Mouse (Mus musculus): ENCODE measurements around the gene Abhd17c.
A peak's percentile ranks its signal among the peaks of the same experiment; 100 is the strongest.

The Abhd17c gene

DNA sequence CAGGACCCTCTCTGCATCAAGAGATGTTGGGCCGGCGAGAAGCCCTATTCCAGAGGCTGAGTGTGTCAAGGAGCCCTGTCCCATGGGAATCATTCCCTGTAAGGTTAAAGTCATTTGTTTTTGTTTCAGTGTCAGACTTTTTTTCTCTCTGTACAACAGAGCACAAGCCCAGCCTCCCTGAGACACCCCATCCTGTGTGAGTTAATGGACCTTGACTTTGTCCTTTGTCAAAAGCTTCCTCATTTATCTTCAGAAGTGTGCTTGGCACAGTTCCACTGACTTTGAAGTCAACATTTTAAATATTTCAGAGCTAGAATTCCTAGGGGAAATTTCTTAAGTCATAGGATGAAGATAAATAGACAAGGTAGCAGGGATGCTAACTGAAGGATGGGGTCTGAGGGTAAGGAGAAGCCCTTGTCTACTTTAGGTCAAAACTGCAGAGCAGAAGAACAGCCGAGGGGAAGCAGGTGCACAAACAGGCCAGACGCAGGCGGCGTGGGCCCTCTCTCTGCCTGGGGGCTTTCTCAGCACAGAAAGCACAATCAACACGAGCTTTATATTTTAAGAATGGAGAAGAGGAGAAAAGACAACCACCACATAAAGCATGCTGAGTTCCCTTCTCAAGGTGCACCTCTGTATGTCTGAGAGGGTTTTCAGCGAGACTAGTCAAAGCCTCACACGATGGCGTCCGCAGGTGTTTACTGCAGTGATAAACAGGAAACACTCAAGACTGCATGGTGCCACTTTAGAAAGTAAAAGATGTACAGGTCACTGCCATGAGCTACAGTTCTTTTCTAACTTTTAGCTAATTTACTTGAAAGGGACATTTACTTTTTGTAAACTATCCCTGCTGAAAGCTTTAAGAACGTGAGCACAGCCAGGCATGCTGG, 32.2 kb downstream of the Abhd17c start:
- DNase-seq (ENCODE audit: low spot score in 2 of 2) = no peak

DNA sequence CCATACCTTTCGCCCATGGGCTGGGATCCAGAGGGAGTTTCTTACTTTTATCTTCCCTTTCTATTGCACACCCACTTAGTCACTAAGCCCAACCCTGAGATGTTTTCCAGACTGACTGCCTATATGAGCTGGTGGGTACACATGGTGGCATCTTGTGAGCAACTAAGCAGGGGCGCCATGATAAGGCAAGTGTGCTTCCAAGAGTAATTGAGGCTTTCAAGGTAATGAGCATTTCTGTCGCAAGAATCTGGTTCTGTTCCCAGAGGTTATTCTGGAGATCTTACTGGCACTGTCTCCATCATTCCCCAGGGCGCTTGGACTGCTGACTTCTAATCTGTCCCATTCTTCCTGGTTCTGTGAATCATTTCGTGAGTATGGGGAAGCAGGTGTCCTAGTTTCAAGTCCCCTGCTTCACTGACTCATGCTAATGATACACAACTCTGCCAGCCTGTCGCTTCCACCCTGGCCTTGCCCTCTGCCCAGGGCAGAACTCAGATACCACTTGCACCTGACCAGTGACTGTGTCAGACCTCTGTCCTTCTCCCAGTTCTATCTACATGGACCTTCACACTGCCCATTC, 34.1 kb downstream of the Abhd17c start:
- no peak for DNase-seq (ENCODE audit: low spot score in 2 of 2)

DNA sequence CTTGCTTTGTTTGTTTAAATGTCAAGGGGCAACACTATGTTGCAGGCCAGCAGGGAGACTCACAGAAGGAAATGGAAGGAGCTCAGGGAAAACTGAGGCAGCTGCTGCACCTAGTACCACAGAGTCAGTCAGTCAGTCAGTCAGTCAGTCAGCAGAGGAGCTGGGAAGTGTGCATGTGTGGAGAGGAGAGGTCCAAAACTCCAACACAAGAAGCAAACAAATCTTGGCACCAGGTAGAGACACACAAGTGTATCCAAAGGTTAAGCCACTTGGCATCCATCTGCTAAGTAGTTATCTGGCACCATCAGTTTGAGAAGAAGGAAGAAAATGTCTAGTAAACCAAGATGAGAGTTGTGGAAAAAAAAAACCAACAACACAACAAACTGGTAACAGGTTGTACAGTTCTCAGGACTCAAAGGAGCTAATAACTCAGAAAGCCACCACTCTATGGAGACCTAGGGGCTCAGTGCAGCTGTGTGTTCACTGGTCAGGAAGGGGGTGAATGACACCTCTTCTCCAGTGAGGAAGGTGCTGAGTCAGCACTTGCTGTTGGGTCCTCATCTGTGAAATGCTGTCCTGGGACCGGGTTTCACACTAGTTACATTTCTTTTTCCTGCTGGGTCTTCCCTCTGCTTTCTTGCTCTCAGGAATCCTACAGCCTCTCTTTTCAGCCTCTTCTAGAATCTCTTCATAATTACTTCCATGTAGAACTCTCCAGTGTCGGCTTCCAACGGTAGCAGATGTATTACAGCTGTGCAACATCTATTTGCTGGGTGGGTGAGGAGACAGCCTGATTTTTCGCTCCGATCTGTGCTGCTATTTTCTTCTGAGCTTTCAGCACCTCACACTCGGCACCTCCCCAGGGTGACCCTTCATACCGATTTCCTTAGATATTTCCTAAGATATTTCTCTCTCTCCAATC, 34.8 kb downstream of the Abhd17c start:
- DNase-seq (ENCODE audit: low spot score in 2 of 2) = no peak

DNA sequence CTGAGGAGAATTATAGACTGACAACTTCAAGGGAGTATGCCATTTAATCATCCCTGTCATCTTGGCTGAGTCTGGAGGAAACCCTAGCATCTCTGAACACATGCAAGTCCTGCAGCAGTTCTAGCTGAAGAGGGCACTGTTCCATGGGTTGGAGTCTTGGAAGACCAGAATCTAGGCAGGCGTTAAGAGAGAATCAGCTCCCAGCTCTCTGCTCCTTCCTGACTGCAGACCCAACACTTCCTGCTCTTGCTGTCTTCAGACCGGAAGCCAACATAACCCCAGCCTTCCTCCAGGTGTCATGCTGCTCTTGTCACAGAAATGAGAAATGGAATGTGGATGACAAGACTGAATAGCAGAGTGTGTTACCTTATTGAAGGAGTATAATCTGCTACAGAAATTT, 36.3 kb downstream of the Abhd17c start:
- no peak for DNase-seq (ENCODE audit: low spot score in 2 of 2)

DNA sequence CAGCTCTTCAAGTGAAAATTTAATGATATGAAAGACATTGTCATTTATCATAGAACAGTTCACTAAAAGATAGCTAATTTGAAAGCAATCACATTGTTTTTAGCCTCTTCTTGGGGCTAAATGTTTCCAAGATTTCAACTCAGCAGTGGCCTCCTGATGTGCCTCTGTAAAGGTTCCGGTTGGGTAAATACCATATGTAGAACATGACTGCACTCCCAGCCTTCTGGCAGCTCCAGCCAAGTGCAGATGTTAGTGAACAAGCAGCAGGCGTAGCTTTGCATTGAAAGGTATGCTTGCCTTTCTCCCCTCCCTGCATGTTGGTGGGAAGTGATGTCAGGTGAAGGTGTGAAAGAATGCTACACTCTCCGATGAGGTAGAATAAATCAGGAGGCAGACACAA, 36.9 kb downstream of the Abhd17c start:
- DNase-seq (ENCODE audit: low spot score in 2 of 2) = no peak

DNA sequence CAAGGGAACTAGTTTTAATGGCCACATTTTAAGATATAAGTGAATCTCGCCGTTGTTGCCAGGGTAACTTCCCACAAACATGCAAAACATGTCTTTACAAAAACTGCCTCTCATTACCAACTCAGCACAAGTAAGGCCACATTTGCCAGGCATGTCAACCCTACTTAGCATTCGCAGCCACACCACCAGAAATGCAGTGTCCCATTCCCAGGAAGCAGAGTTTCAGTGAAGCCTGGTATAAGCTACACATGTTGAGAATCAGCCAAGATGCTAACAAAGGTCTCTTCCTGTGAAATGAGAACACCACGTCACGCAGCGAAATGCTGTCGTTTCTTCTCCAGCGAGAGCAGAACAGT, 38.7 kb downstream of the Abhd17c start:
- no peak for DNase-seq (ENCODE audit: low spot score in 2 of 2)

DNA sequence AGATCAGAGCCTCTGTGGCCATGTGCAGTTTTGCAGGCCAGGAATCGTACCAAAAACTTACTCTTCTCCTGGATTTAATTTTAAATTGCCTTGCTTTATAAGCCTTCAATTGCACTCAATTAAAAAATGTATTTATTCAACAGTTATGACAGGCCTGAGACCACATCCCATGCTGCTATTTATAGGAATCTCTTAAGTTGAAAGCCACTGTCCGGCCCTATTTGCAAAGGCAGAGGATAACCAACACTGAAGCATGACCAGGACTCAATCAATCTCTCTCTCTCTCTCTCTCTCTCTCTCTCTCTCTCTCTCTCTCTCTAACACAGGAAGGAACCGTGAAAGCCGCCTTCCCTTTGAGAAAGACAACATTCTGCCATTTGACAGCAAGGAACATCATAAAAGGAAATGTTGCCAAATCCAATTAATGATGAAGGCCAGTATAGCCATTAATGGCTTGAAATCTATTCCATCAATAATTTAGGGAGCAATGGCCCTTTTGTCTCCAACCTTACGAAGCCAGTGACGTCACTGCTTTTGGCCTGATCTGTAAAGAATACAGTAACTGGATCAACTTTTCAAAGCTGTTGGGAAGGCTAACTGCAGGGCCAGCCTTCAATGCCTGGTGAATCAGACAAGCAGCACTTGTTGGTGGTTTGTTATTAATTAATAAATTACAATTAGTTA, 39.2 kb downstream of the Abhd17c start:
- DNase-seq (ENCODE audit: low spot score in 2 of 2) = no peak

DNA sequence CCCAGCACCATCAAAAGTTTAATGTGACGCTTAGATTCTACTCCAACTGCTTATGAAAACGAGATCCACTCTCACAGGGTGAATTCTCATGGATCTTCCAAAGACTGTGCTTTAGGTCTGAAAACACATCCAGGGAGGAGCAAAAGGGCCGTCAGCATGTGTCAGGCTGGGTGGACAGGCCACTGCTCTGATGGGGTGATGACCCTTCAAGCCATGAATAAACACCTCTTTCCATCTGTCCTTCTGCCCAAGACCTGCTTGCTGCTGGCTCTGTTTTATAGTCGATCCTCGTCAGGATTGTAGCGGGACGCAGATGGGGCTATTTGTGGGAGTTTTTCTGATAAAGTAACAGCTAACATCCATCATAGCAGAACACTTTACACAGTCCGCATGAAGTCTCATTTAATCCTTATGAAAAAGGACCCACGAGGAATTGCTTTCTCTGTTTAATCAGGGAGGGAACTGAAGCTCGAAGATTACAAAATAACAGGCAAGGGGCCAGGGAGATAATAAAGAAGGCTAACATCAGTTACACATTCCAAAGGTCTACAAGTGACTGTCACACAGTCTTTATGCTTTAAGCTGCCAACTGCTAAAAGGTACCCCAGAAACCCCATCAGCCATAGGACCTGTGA, 39.9 kb downstream of the Abhd17c start:
- DNase-seq (ENCODE audit: low spot score in 2 of 2) = no peak

DNA sequence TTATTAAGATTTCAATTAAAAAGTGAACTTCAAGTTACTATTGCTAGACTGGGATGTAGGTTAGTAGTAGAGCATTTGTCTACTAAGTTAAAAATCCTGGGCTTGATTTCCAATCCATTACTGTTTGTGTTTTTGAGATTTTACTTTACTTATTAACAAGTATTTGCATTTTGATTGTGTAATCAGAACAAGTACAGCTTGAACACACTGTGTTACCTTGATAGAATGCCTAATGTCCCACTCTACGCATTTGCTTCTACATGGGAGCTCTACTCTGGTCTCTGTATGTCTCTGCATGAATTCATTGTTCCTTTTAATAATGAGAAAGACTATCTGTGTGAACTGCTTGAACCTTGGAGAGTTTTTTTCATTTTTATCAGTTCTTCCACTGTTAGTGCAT, 44.8 kb downstream of the Abhd17c start:
- no peak for DNase-seq (ENCODE audit: low spot score in 2 of 2)

DNA sequence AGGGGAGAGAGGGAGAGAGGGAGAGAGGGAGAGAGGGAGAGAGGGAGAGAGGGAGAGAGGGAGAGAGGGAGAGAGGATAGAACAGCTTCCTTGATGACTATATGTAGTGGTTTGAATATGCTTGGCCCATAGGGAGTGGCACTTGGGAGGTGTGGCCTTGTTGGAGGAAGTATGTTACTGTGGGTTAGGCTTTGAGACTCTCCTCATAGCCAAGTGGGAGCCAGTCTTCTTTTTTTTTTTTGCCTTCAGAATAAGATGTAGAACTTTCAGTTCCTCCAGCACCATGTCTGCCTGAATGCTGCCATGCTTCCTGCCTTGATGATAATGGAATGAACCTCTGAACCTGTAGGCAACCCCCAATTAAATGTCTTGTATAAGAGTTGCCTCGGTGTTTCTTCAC, 49.1 kb downstream of the Abhd17c start:
- no peak for DNase-seq (ENCODE audit: low spot score in 2 of 2)

DNA sequence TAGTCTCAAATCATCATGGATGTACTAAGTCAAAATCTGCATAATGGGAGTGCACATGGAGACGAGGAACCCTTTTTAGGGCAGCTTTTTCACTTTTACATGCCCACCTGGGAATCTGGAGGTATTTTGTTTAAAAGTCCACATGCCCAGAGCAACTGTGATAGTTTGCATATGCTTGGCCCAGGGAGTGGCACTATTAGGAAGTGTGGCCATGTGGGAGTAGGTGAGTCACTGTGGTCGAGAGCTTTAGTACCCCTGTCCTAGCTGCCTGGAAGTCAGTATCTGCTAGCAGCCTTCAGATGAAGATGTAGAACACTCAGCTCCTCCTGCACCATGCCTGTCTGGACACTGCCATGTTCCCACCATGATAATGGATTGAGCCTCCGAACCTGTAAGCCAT, 51.0 kb downstream of the Abhd17c start:
- DNase-seq (ENCODE audit: low spot score in 2 of 2) = no peak

DNA sequence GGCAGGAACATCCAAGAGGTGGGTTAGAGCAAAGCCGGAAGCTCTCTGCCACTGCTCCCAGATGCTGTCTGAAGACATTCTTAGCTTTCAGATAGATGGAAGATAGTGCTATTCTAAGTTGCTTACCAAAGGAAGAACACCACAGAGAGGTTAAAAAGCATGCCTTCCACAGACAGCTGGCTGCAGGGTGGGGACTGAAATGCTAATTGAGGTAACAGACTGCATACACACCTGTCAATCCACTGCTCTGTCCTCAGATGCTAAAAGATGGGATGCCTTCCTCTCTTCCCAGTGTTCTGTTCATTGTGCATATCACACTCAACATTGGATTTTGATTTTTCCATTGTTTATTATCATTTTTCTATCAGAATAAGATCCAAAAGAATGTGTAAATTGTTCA, 53.6 kb downstream of the Abhd17c start:
- DNase-seq (ENCODE audit: low spot score in 2 of 2) = no peak

DNA sequence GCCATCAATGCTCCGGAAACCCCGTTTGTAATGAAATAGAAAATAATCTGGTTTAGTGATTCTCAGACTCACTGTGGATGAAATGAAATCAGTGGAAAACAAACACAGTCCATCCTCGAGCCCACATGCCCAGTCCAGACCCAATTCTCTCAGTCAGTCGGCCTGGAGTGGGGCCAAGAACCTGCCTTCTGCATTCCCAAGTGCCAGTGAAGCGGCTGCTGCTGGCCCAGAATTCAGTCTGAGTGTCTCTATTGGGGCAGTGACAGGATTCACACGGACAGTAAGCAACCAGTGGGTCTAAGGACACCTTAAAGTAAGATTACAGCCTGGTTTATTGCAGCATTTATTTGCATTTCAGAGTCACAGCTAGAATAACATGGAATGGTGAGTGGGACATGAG, 55.2 kb downstream of the Abhd17c start:
- DNase-seq (ENCODE audit: low spot score in 2 of 2) = no peak

DNA sequence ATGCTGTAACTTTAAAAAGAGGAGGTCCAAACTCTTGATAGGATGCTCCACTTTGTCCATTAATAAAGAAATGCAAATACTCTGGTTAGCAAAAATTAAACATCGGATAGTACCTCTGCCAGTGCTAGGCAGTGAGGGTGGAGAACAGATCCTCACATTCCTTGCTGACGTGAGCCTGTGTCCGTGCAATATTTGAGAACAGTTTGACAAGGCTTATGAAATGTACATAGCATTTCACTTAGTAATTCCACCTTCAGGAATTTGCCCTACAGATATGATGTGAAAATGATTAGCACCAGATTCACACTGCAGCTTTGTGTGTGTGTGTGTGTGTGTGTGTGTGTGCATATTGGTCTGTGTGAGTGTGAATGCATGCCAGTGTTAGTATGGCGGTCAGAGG, 60.9 kb downstream of the Abhd17c start:
- no peak for DNase-seq (ENCODE audit: low spot score in 2 of 2)

DNA sequence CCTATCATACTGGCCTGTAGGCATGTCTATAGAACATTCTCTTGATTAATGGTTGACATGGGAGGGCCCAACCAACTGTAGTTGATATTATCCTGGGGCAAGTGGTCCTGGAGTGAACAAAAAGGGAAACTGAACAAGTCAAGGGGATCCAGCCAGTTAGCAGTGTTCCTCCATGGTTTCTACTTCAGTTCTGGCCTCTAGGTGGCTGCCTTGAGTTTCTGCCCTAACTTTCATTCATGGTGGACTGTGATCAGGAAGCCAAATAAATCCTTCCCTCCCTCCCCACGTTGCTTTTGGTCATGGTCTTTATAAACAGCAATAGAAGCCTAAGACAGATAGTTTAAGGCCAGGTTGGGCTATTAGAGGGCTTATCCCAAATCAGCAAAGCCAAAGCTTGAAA, 61.9 kb downstream of the Abhd17c start:
- no peak for DNase-seq (ENCODE audit: low spot score in 2 of 2)

DNA sequence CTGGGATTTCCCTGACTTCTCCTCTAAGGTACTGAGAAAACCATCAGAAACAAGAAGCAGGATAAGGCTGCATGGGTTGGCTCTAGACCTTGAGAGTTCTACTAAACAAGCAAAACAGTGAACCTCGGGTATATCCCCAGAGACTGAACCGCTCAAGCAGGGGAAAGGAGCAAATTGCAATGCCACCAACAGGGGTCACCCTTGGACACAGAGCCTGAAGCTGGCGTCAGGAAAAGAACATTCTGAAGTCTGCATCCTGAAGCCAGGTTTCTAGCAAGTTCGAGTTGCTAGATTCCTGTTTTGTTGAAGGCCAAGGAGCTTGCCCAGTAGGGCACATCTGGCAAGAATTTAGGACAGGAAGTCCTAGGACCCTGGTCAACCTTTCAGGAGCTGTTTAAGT, 62.7 kb downstream of the Abhd17c start:
- DNase-seq (ENCODE audit: low spot score in 2 of 2) = peak; percentile 75 to 79

DNA sequence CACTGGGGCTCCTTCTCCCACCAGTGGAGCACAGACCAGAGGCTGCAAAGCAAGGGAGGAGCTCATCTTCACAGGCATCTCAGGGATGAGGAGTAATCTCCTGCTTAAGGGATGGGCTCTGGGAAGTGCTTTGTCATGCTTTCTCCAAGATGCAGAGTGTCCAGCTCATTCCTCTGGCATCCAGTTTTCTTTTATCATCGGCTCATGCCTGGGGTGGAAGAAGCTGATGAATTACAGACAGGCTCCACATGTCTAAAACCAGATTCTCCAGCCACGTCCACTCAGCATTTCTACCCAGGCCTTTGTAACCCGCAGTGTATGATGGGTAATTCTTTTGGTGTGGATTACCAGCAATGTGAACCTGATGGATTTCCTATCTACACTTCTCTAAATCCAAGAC, 63.5 kb downstream of the Abhd17c start:
- no peak for DNase-seq (ENCODE audit: low spot score in 2 of 2)

DNA sequence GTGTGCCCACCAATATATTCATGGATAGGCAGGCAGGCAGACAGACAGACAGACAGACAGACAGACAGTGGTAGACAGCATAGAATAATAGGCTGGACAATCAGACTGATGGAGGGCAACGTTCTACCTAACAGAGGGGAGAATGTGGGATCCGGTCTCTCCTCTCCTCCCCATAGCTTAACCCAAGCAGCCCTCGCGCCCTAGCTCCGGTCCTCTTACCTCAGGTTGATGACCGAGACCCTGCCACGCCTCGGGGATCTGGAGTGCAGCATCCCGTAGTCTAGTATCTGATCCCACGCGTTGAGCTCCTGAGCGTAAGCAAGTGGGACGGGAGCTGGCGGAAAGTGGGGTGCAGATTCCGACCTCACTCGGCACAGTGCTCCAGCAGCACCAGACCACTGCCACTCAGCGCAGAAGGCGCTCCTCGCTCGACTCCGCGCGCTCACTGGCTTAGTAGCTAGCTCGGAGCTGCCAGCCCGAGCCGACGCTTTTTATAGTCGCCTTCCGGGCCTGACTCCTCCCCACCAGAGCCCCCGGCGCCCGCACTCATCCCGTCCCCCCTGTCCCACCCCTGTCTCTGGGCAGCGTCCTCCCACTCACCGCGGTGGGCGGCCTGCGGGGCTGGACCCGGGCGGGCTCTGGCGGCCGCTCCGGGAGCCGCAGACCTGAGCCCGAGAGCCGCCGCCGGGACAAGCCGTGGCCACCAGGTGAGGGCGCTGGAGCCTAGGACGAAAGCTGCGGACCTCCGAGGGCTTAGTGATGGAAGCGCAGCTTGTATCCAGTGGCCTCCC, 65.5 kb downstream of the Abhd17c start, which contains the start of gene Cemip:
Gene Cemip, minus strand, starts transcription at position 464 of the 791 bp plus-strand sequence.
- DNase-seq (ENCODE audit: low spot score in 2 of 2) = peak; percentile 83 to 88

DNA sequence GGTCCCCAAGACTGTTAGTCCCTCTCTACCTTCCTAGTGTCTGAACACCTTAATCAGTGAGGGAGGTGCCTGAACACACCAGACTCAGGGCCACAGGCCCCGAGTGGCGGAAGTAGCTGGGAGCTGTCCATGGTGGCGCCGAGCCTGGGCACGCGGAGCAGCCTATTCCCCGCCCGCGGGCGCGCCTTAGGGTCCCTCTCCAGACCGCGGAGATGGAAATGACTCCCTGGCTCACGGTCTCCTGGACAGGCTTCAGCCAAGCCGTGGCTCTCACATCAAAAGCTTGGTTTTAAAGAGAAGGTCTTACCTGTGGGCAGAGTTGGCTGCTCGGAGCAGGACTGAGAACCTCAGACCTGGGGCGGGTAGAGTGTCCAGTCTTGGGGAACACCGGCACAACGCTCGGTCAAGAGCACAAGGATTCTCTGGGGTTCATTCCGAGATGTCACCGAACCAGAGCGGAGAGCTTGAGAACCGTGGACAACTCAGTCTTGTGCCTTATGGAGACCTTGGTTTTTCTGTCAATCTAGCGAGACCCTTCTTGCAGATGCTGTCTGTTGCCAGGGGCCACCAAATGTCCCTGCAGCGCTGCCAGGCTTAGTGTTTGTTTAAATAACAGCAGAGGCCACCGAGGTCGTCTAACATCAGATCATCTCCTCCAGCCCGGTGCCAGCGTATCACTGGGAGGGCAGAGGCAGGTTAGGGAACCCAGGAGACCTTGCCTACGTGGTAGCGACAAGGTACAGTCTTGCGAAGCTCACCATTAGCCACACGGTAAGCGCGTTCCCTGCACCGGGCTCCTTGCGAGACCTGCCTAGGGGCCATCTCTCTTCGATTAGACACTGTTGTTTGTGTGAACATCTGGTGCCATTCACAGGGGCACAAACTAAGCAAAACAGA, 66.4 kb downstream of the Abhd17c start:
- DNase-seq (ENCODE audit: low spot score in 2 of 2) = peak in 1 of 2 experiments; percentile 28

All from right cerebral cortex, adult 2 months (tissue).